Mouse (Mus musculus) liver, adult (tissue): ENCODE results near the gene Npnt.
A peak's percentile ranks its signal among the peaks of the same experiment; 100 is the strongest.

Experiments used
- GATA4 ChIP-seq: IDR thresholded peaks from 2 replicates; pipeline ENCODE4 v1.6.1; 2014; ENCODE audit warnings: mild to moderate bottlenecking, low read length; ENCODE audit not compliant: insufficient replicate concordance

Npnt gene

GRCm38 (mm10) chr3:132880826-132881225, 69.3 kb downstream of the Npnt start:
- TF ChIP-seq GATA4 = no peak

GRCm38 (mm10) chr3:132880361-132880760, 69.7 kb downstream of the Npnt start:
- TF ChIP-seq GATA4 = no peak

- no peak for TF ChIP-seq GATA4
Measured at GRCm38 (mm10) chr3:132876933-132877676, 73.0 kb downstream of the Npnt start.

GRCm38 (mm10) chr3:132876011-132876708, 73.9 kb downstream of the Npnt start:
- no peak for TF ChIP-seq GATA4

GRCm38 (mm10) chr3:132873251-132873650, 76.8 kb downstream of the Npnt start:
- no peak for TF ChIP-seq GATA4

GRCm38 (mm10) chr3:132871318-132871904, 78.7 kb downstream of the Npnt start:
- TF ChIP-seq GATA4 = no peak

- no peak for TF ChIP-seq GATA4
Measured at GRCm38 (mm10) chr3:132870079-132870478, 80.0 kb downstream of the Npnt start.

GRCm38 (mm10) chr3:132868838-132869237, 81.3 kb downstream of the Npnt start:
- TF ChIP-seq GATA4 = no peak; the same call in 1 of the 2 replicates

GRCm38 (mm10) chr3:132866984-132867383, 83.1 kb downstream of the Npnt start:
- TF ChIP-seq GATA4 = no peak

GRCm38 (mm10) chr3:132865596-132865995, 84.5 kb downstream of the Npnt start:
- TF ChIP-seq GATA4 = no peak

GRCm38 (mm10) chr3:132864986-132865385, 85.1 kb downstream of the Npnt start:
- TF ChIP-seq GATA4 = no peak

- TF ChIP-seq GATA4 = no peak
Measured at GRCm38 (mm10) chr3:132864329-132864919, 85.7 kb downstream of the Npnt start.

GRCm38 (mm10) chr3:132863843-132864242, 86.2 kb downstream of the Npnt start:
- TF ChIP-seq GATA4 = no peak

- TF ChIP-seq GATA4 = no peak
Measured at GRCm38 (mm10) chr3:132860796-132861195, 89.3 kb downstream of the Npnt start.

- no peak for TF ChIP-seq GATA4
Measured at GRCm38 (mm10) chr3:132859573-132859972, 90.5 kb downstream of the Npnt start.

- no peak for TF ChIP-seq GATA4
Measured at GRCm38 (mm10) chr3:132858849-132859248, 91.2 kb downstream of the Npnt start.

GRCm38 (mm10) chr3:132856651-132857050, 93.4 kb downstream of the Npnt start:
- 0 out of 2 replicates have a peak, but pooled peaks have one; percentile 42 for TF ChIP-seq GATA4
